Mouse (Mus musculus) E14TG2a.4 (cell line): ENCODE measurements around the gene Cntnap5b.

Experiments
- H3K27me3 ChIP-seq: 2 replicates; pipeline ENCODE4 v1.6.1; 2014; ENCODE audit warnings: low read length, control low read depth; ENCODE audit not compliant: insufficient read depth
- H3K36me3 ChIP-seq: 2 replicates; pipeline ENCODE4 v1.6.1; 2014; ENCODE audit warnings: low read length, control low read depth; ENCODE audit not compliant: insufficient read depth
- H3K4me1 ChIP-seq: replicated peaks from 2 replicates; pipeline ENCODE4 v1.6.1; 2014; ENCODE audit warnings: low read depth, low read length, control low read depth
- H3K4me3 ChIP-seq: replicated peaks from 2 replicates; pipeline ENCODE4 v1.5.1; 2014; ENCODE audit warnings: mild to moderate bottlenecking, low read length
- H3K9me3 ChIP-seq: 2 replicates; pipeline ENCODE4 v1.6.1; 2014; ENCODE audit warnings: low read length, control low read depth
- CTCF ChIP-seq: conservative IDR thresholded peaks from 2 replicates; pipeline ENCODE4 v1.5.1; 2014; ENCODE audit warnings: low read length
- NANOG ChIP-seq: IDR thresholded peaks from 2 replicates; pipeline ENCODE4 v1.6.1; 2014; ENCODE audit warnings: borderline replicate concordance, low read length, mixed read lengths
- POU5F1 ChIP-seq: IDR thresholded peaks from 2 replicates; pipeline ENCODE4 v1.6.1; 2014; ENCODE audit warnings: low read length, borderline replicate concordance

Gene Cntnap5b

GRCm38 (mm10) chr1:100310687-100311086 is 538.1 kb downstream of the Cntnap5b start:
- H3K36me3 ChIP-seq = no peaks in the 10 kb centered on the region
- H3K9me3 ChIP-seq = no peaks in the 10 kb centered on the region
- H3K27me3 ChIP-seq = no peaks in the 10 kb centered on the region
- no peaks in the 10 kb centered on the region for H3K4me1 ChIP-seq
- no peak overlapping the region for H3K4me3 ChIP-seq
- TF ChIP-seq CTCF = no peak
- no peak for TF ChIP-seq NANOG
- TF ChIP-seq POU5F1 = no peak

GRCm38 (mm10) chr1:100331066-100331465 is 558.5 kb downstream of the Cntnap5b start:
- TF ChIP-seq NANOG = no peak
- TF ChIP-seq CTCF = no peak
- TF ChIP-seq POU5F1 = no peak

DNA sequence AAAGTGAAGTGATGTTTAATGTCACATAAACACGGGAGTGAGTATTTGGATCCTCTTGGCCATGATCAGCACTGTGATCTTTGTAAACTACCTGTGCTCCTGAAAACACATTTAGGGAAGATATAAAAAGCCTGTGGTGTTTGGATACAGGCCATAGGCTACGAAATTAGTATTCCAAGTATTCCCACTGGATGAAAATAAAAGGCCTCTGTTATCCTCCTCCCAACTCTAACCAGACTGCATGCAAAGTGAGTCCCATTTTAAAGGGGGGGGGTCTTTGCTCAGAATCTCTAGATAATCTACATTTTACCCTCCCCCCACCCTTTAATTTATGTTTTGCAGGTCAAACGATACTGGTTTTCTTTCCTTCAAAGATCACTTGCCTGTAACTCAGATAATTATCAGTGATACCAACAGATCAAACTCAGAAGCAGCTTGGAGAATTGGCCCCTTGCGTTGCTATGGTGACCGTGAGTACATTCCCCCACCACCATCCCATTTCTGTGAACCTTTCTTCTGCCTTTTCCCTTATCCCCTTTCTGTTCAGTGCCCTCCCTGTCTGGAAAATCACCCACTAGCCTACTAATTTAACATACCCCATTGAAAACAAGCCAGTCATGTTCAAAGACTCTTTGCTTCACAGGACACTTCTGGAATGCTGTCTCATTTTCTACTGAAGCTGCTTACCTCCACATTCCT is 597.0 kb downstream of the Cntnap5b start:
- H3K36me3 ChIP-seq = no peaks in the 10 kb centered on the region
- H3K4me3 ChIP-seq = no peak overlapping the region
- no peak for TF ChIP-seq CTCF
- TF ChIP-seq POU5F1 = no peak
- no peak for TF ChIP-seq NANOG
- no peaks in the 10 kb centered on the region for H3K9me3 ChIP-seq
- H3K4me1 ChIP-seq = no peaks in the 10 kb centered on the region
- no peaks in the 10 kb centered on the region for H3K27me3 ChIP-seq

More at GRCm38 (mm10) chr1:100331066-100331465, 558.5 kb downstream of the Cntnap5b start:
- Histone ChIP-seq H3K4me1 (no peaks in the 10 kb centered on the region), H3K4me3 (no peak overlapping the region), H3K27me3 (no peaks in the 10 kb centered on the region), H3K9me3 (no peaks in the 10 kb centered on the region), H3K36me3 (no peaks in the 10 kb centered on the region)

GRCm38 (mm10) chr1:100386252-100386651 is 613.7 kb downstream of the Cntnap5b start:
- TF ChIP-seq CTCF (no peak), POU5F1 (no peak), NANOG (no peak)
- no peaks in the 10 kb centered on the region for H3K4me1 ChIP-seq
- no peaks in the 10 kb centered on the region for H3K9me3 ChIP-seq
- no peak overlapping the region for H3K4me3 ChIP-seq
- H3K27me3 ChIP-seq = no peaks in the 10 kb centered on the region
- no peaks in the 10 kb centered on the region for H3K36me3 ChIP-seq

DNA sequence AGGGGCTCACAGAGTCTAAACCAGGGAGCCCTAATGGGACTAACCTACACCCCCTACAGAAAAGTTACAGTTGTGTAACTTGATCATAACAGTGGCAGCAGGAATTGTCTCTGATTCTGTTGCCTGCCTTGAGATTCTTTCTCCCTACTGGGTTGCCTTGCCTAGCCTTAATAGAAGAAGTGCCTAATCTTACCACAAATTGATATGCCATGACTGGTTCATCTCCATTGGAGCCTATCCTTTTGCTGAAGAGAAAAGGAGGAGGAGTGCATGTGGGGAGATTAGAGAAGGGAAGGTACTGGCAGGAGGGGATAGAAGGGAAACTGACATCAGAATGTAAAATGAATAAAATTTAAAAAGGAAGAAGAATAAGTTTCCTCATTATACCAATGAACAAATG is 621.5 kb downstream of the Cntnap5b start:
- H3K36me3 ChIP-seq = no peaks in the 10 kb centered on the region
- no peaks in the 10 kb centered on the region for H3K27me3 ChIP-seq
- H3K9me3 ChIP-seq = no peaks in the 10 kb centered on the region
- H3K4me1 ChIP-seq = no peaks in the 10 kb centered on the region
- TF ChIP-seq POU5F1 (no peak), NANOG (no peak), CTCF (no peak)
- H3K4me3 ChIP-seq = no peak overlapping the region

- H3K4me1 ChIP-seq = no peaks in the 10 kb centered on the region
- H3K4me3 ChIP-seq = no peak overlapping the region
- H3K36me3 ChIP-seq = no peaks in the 10 kb centered on the region
- H3K9me3 ChIP-seq = no peaks in the 10 kb centered on the region
- no peaks in the 10 kb centered on the region for H3K27me3 ChIP-seq
- TF ChIP-seq CTCF = no peak
- no peak for TF ChIP-seq NANOG
- no peak for TF ChIP-seq POU5F1
These were observed 644.2 kb downstream of the Cntnap5b start for GRCm38 (mm10) chr1:100416658-100417224.

GRCm38 (mm10) chr1:100430038-100430774 is 657.6 kb downstream of the Cntnap5b start:
- H3K36me3 ChIP-seq = no peaks in the 10 kb centered on the region
- TF ChIP-seq CTCF (no peak), POU5F1 (no peak), NANOG (no peak)
- no peaks in the 10 kb centered on the region for H3K27me3 ChIP-seq
- no peaks in the 10 kb centered on the region for H3K4me1 ChIP-seq
- H3K9me3 ChIP-seq = no peaks in the 10 kb centered on the region
- H3K4me3 ChIP-seq = no peak overlapping the region

DNA sequence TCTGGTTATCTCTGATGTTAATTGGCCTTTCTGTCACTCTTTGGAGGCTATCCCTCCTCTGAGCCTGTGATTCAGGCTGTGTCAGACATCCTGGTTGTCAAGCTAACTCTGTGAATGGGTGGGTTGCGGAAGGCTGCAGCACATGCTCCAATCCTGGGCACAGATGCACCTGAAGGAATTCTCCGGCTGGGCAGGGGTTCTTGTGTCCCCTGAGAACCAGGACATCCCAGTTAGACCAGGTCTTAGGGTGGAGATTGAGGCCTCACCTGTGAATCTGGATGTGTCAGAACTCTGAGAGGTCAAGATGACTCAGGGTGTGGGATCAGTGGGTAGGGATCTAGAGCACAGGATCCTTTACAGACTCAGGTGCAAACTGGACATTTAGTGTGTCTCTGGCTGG is 691.3 kb downstream of the Cntnap5b start:
- TF ChIP-seq NANOG (no peak), CTCF (no peak), POU5F1 (no peak)
- Histone ChIP-seq H3K27me3 (no peaks in the 10 kb centered on the region), H3K36me3 (no peaks in the 10 kb centered on the region), H3K9me3 (no peaks in the 10 kb centered on the region), H3K4me3 (no peak overlapping the region), H3K4me1 (no peaks in the 10 kb centered on the region)
